Mouse (Mus musculus) ovary, adult 2 months (tissue): Measurements from ENCODE around the gene Sult1b1. TPM values are rescaled to one million over a fixed set of nuclear protein-coding genes. Genes with fewer than 3 reads are reported as not detected.

Source experiments
- polyA plus RNA-seq: library from polyadenylated mRNA; depleted of rRNA; stranded (reverse); fragments of >200 nt; gene quantifications from 2 replicates; pipeline ENCODE4 v1.2.3, GENCODE M21; 2012; rRNA removed

Sult1b1 gene
- not detected in 2 replicates for polyA plus RNA-seq

GRCm38 (mm10) chr5:87538111-87538510 is at the start of gene Sult1b1:
Gene Sult1b1, minus strand, starts transcription at chr5:87538195.

GRCm38 (mm10) chr5:87568845-87569244 is 30.9 kb upstream of the Sult1b1 start, which contains the start of gene Sult1d1:
Gene Sult1d1, minus strand, starts transcription at chr5:87569027.

DNA sequence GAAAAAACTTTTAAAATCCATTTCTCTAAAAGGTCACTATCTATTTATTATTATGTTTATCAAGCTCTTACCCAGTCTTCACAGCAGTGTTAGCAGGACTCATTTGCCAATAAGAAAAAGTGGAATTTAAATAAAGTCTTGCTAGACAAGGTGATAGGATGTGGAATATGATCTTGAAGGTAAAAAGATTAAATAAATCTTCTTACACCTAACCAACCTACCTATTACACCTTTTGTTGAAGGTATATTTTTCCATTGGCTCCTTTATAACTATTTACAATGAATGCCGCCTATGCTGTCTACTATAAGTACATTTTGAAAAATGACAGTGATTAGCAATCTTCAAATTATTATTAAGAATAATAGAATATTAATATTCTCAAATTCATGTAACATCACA is 47.2 kb downstream of the Sult1b1 start, which contains the start of gene Ugt2a1:
Gene Ugt2a1 (minus strand): TSS at position 101 of the 400 bp plus-strand sequence.

GRCm38 (mm10) chr5:87486706-87487105 is 51.3 kb downstream of the Sult1b1 start, which contains the start of gene Gm43638:
Gene Gm43638, minus strand, starts transcription at chr5:87486806.

GRCm38 (mm10) chr5:87482160-87482559 is 55.8 kb downstream of the Sult1b1 start, which contains the start of gene Ugt2a2:
Gene Ugt2a2, minus strand, starts transcription at chr5:87482260.

Other genes with a start within 250 kb of the Sult1b1 start
- gene Ugt2a3, start 201.0 kb downstream of the Sult1b1 start, polyA plus RNA-seq, result not detected in 2 replicates
- not detected in 2 replicates for gene Ugt2b38, start 114.0 kb downstream of the Sult1b1 start, polyA plus RNA-seq
- not detected in 2 replicates for gene Ugt2a2, start 55.9 kb downstream of the Sult1b1 start, polyA plus RNA-seq
- gene Gm43638, start 51.4 kb downstream of the Sult1b1 start, polyA plus RNA-seq, result not detected in 2 replicates
- not detected in 2 replicates for gene Ugt2a1, start 47.3 kb downstream of the Sult1b1 start, polyA plus RNA-seq
- 0.07 TPM in 1 of 2 replicates, not detected in the other for gene Sult1d1, start 30.8 kb upstream of the Sult1b1 start, polyA plus RNA-seq
- gene Sult1e1, start 53.4 kb upstream of the Sult1b1 start, polyA plus RNA-seq, result not detected in 2 replicates
- not detected in 2 replicates for gene Csn1s1, start 128.0 kb upstream of the Sult1b1 start, polyA plus RNA-seq
- gene Csn2, start 161.4 kb upstream of the Sult1b1 start, polyA plus RNA-seq, result not detected in 2 replicates
- not detected in 2 replicates for gene Csn1s2a, start 236.4 kb upstream of the Sult1b1 start, polyA plus RNA-seq